Mouse (Mus musculus) left cerebral cortex, adult 11 months (tissue): Measurements from ENCODE around the gene Rpl7l1.
"Not testable (repeated sequence)": the region's sequence is repeated elsewhere in the genome, so short reads cannot be mapped to it uniquely, and the experiment has no call there.

Experiments used
- DNase-seq: peaks from one replicate; pipeline ENCODE4 v3.0.0; 2022; ENCODE audit warnings: low spot score

Rpl7l1 gene

GRCm38 (mm10) chr17:46775070-46775469 is 7.4 kb downstream of the Rpl7l1 start:
- no peak for DNase-seq

- DNase-seq, result no peak
Measured at GRCm38 (mm10) chr17:46774131-46774472, 8.4 kb downstream of the Rpl7l1 start.

- DNase-seq, result no peak
Measured at GRCm38 (mm10) chr17:46773278-46774130, 9.0 kb downstream of the Rpl7l1 start.

- peak; percentile 72 for DNase-seq
Measured at GRCm38 (mm10) chr17:46772404-46773277, 9.8 kb downstream of the Rpl7l1 start, which contains the start of gene 2310039H08Rik. Gene 2310039H08Rik (plus strand): TSS chr17:46772635.

GRCm38 (mm10) chr17:46772038-46772403 is 10.5 kb downstream of the Rpl7l1 start:
- DNase-seq, result no peak

GRCm38 (mm10) chr17:46771616-46772015 is 10.9 kb downstream of the Rpl7l1 start:
- DNase-seq, result no peak

- no peak for DNase-seq
Measured at GRCm38 (mm10) chr17:46771025-46771424, 11.4 kb downstream of the Rpl7l1 start.

GRCm38 (mm10) chr17:46770546-46770945 is 11.9 kb downstream of the Rpl7l1 start:
- no peak for DNase-seq

- no peak for DNase-seq
Measured at GRCm38 (mm10) chr17:46767868-46768267, 14.6 kb downstream of the Rpl7l1 start.

- not testable (repeated sequence) for DNase-seq
Measured at GRCm38 (mm10) chr17:46764916-46765315, 17.6 kb downstream of the Rpl7l1 start.

GRCm38 (mm10) chr17:46763544-46763943 is 18.9 kb downstream of the Rpl7l1 start, which contains the start of gene Ptcra:
Gene Ptcra (minus strand): TSS chr17:46763712.
- no peak for DNase-seq

- no peak for DNase-seq
Measured at GRCm38 (mm10) chr17:46758753-46759152, 23.7 kb downstream of the Rpl7l1 start.

- peak; percentile 96 for DNase-seq
Measured at GRCm38 (mm10) chr17:46751794-46752556, 30.5 kb downstream of the Rpl7l1 start, which contains the start of gene Cnpy3. Gene Cnpy3 (minus strand): TSS chr17:46752214.

- DNase-seq, result peak; percentile 58
Measured at GRCm38 (mm10) chr17:46751056-46751793, 31.2 kb downstream of the Rpl7l1 start.

GRCm38 (mm10) chr17:46750580-46750979 is 31.9 kb downstream of the Rpl7l1 start:
- DNase-seq, result no peak

- DNase-seq, result no peak
Measured at GRCm38 (mm10) chr17:46749282-46749681, 33.2 kb downstream of the Rpl7l1 start.

- DNase-seq, result no peak
Measured at GRCm38 (mm10) chr17:46747806-46748205, 34.7 kb downstream of the Rpl7l1 start.

- no peak for DNase-seq
Measured at GRCm38 (mm10) chr17:46747234-46747633, 35.2 kb downstream of the Rpl7l1 start.

- no peak for DNase-seq
Measured at GRCm38 (mm10) chr17:46745506-46745905, 37.0 kb downstream of the Rpl7l1 start.

- no peak for DNase-seq
Measured at GRCm38 (mm10) chr17:46742986-46743385, 39.5 kb downstream of the Rpl7l1 start.

- DNase-seq, result no peak
Measured at GRCm38 (mm10) chr17:46741305-46741704, 41.2 kb downstream of the Rpl7l1 start.
